15 mouse cellular contexts compared by ENCODE assay signal in the genomic region with DNA sequence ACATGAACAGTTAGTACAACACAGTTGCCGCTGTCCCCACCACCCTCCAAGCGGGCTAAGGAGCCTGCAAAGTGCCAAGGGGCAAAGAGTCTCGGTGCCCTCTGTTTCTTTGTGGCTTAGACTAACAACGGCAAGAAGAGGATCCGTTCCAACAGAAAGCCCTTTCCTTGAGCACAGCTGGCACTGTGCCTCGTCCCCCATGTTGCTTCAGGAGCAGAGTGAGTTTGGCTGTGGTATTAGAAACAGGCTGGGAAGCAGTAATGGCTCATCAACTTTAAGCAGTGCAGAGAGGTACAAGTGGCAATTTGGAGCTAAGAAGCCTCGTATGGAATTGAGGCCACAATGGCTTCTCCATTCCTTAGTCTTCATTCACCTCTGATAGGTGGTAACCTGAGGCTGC. TPM values are rescaled to one million over a fixed set of nuclear protein-coding genes. Genes with fewer than 3 reads are reported as not detected.
DNase-seq lines count a peak whose midpoint lies in the region; ATAC-seq and TF ChIP-seq lines count a peak whose summit lies in the region.
"Had no signal": no experiment of that assay in that cellular context is flagged by ENCODE, and none has a peak within 500 bp of the region (broad histone marks: within the 10 kb centered on the region; RNA-seq: fewer than 3 reads in every experiment).

No protein-coding gene starts in this region.

- no peaks in the 10 kb centered on the region for H3K36me3 ChIP-seq in hindbrain, embryonic 15.5 days
- no peaks in the 10 kb centered on the region for H3K36me3 ChIP-seq in hindbrain, embryonic 13.5 days
- no peaks in the 10 kb centered on the region for H3K36me3 ChIP-seq in lung, postnatal 0 days (ENCODE audit: insufficient read depth, low read length)
- H3K36me3 ChIP-seq: embryonic facial prominence, embryonic 13.5 days; forebrain, embryonic 12.5 days; limb, embryonic 12.5 days; liver, embryonic 15.5 days had no signal

- DNase-seq in cerebellum, postnatal 10 days, result peak; percentile 76 to 80
- DNase-seq in lung, postnatal 0 days (ENCODE audit: low spot score), result peak; percentile 27
- DNase-seq in lung, adult 18-20 months, result no peak
- DNase-seq in Patski (ENCODE audit: low read depth, low spot score), result peak; percentile 64
- no peak for DNase-seq in urinary bladder, postnatal 14 days (ENCODE audit: low spot score)
- DNase-seq: heart, adult 18-20 months; kidney, adult 9 months; thymus, postnatal 4 days had no signal

- 0 out of 2 replicates have a peak, but pooled peaks cover 3% of the 10 kb centered on the region for H3K4me1 ChIP-seq in hindbrain, embryonic 15.5 days (replicated peaks)
- peaks cover 11% of the 10 kb centered on the region; the same call in 1 of the 2 replicates for H3K4me1 ChIP-seq in hindbrain, embryonic 13.5 days (replicated peaks)
- H3K4me1 ChIP-seq in lung, postnatal 0 days (ENCODE audit: insufficient read depth, low read depth, low read length), result no peaks in the 10 kb centered on the region
- H3K4me1 ChIP-seq: liver, embryonic 15.5 days had no signal

- TF ChIP-seq EP300 in lung, postnatal 0 days (IDR thresholded peaks at IDR 0.05), result no peak

- H3K27ac ChIP-seq in hindbrain, embryonic 15.5 days (replicated peaks), result no peak overlapping the region
- no peak overlapping the region for H3K27ac ChIP-seq in hindbrain, embryonic 13.5 days
- no peak overlapping the region for H3K27ac ChIP-seq in lung, postnatal 0 days (ENCODE audit: low read length)
- H3K27ac ChIP-seq: embryonic facial prominence, embryonic 13.5 days; forebrain, embryonic 12.5 days; limb, embryonic 12.5 days; liver, embryonic 15.5 days had no signal

- H3K4me2 ChIP-seq in hindbrain, embryonic 15.5 days, result no peak overlapping the region
- no peak overlapping the region for H3K4me2 ChIP-seq in hindbrain, embryonic 13.5 days
- no peak overlapping the region for H3K4me2 ChIP-seq in lung, postnatal 0 days (replicated peaks; ENCODE audit: low read depth, low read length)
- H3K4me2 ChIP-seq: embryonic facial prominence, embryonic 13.5 days; forebrain, embryonic 12.5 days; limb, embryonic 12.5 days; liver, embryonic 15.5 days had no signal

- CTCF ChIA-PET in Patski (lab: Charles Lee), result interaction anchor here (1.2 kb wide), 1 partner anchor 78 kb away, joined by 3 read pairs; no protein-coding TSS in a partner anchor

- POLR2A ChIA-PET in Patski (lab: Charles Lee), result no interaction called here

- no peak overlapping the region for H3K9ac ChIP-seq in hindbrain, embryonic 15.5 days
- H3K9ac ChIP-seq in hindbrain, embryonic 13.5 days, result no peak overlapping the region
- no peak overlapping the region for H3K9ac ChIP-seq in lung, postnatal 0 days (replicated peaks; ENCODE audit: low read depth)
- H3K9ac ChIP-seq: embryonic facial prominence, embryonic 13.5 days; forebrain, embryonic 12.5 days; limb, embryonic 12.5 days; liver, embryonic 15.5 days had no signal

- no peak overlapping the region for H3K4me3 ChIP-seq in hindbrain, embryonic 15.5 days
- H3K4me3 ChIP-seq in hindbrain, embryonic 13.5 days, result no peak overlapping the region
- H3K4me3 ChIP-seq in lung, postnatal 0 days (ENCODE audit: low read depth, low read length), result no peak overlapping the region
- H3K4me3 ChIP-seq: embryonic facial prominence, embryonic 13.5 days; forebrain, embryonic 12.5 days; limb, embryonic 12.5 days; liver, embryonic 15.5 days had no signal

- in situ Hi-C loops in Patski (cut with MboI; ENCODE audit: low pct_unique_long_range_greater_than_20kb), result no loop called here

- no peaks in the 10 kb centered on the region for H3K9me3 ChIP-seq in hindbrain, embryonic 15.5 days
- H3K9me3 ChIP-seq in hindbrain, embryonic 13.5 days, result 0 out of 2 replicates have a peak, but pooled peaks cover 5% of the 10 kb centered on the region
- no peaks in the 10 kb centered on the region for H3K9me3 ChIP-seq in lung, postnatal 0 days (ENCODE audit: low read length)
- H3K9me3 ChIP-seq: embryonic facial prominence, embryonic 13.5 days; forebrain, embryonic 12.5 days; limb, embryonic 12.5 days; liver, embryonic 15.5 days had no signal

- no peak for TF ChIP-seq CTCF in lung, postnatal 0 days (IDR thresholded peaks at IDR 0.05)
- no peak for TF ChIP-seq CTCF in Patski (IDR thresholded peaks at IDR 0.05)

- H3K27me3 ChIP-seq in hindbrain, embryonic 15.5 days, result peaks cover 4% of the 10 kb centered on the region; the same call in 1 of the 2 replicates
- peaks cover 25% of the 10 kb centered on the region for H3K27me3 ChIP-seq in hindbrain, embryonic 13.5 days
- H3K27me3 ChIP-seq in lung, postnatal 0 days (replicated peaks; ENCODE audit: insufficient read depth, low read length), result no peaks in the 10 kb centered on the region
- no peaks in the 10 kb centered on the region for H3K27me3 ChIP-seq in Patski
- H3K27me3 ChIP-seq: embryonic facial prominence, embryonic 13.5 days; limb, embryonic 12.5 days; liver, embryonic 15.5 days had no signal

- no peak for ATAC-seq in cerebellum, adult (ENCODE audit: insufficient number of reproducible peaks, low FRiP score, low TSS enrichment)
- peak; percentile 27; the same call in 1 of the 2 replicates for ATAC-seq in hindbrain, embryonic 15.5 days (ENCODE audit: low FRiP score, low read depth)
- ATAC-seq in hindbrain, embryonic 13.5 days (ENCODE audit: low FRiP score), result no peak
- no peak for ATAC-seq in lung, postnatal 0 days
- ATAC-seq in Patski, result peak; percentile 55

- 47% methylated on average over 7 of the region's 7 CpGs for WGBS in hindbrain, embryonic 15.5 days
- WGBS in hindbrain, embryonic 13.5 days, result 62% methylated on average over 7 of the region's 7 CpGs
- 34% methylated on average over 7 of the region's 7 CpGs for WGBS in lung, postnatal 0 days

RNA-seq across cellular contexts. Expression of gene Syt6, which starts 35.9 kb away (rescaled TPM):
- 11.7 and 13.7 TPM in 2 replicates for polyA plus RNA-seq in hindbrain, embryonic 15.5 days (2015; fragmentation: Nextera tagmentation; extraction: Ambion mirVana)
- polyA plus RNA-seq in hindbrain, embryonic 13.5 days (2015; fragmentation: Nextera tagmentation; extraction: Ambion mirVana), result 11.3 and 11.8 TPM in 2 replicates
- polyA plus RNA-seq in lung, postnatal 0 days (2015; fragmentation: Nextera tagmentation; extraction: Ambion mirVana), result 2.3 and 2.9 TPM in 2 replicates
- not detected for polyA plus RNA-seq in Patski (2021)

Comparison
In these comparisons a context has a peak if more than half of its experiments do, and no peak if none do; other contexts are left out.
1. DNase-seq: peak in cerebellum, postnatal 10 days (2 of 2), lung, postnatal 0 days (single experiment) and Patski (single experiment); none in lung, adult 18-20 months (0 of 2) and urinary bladder, postnatal 14 days (single experiment).
2. ATAC-seq: peak in hindbrain, embryonic 15.5 days (single experiment) and Patski (single experiment); none in cerebellum, adult (single experiment), hindbrain, embryonic 13.5 days (single experiment) and lung, postnatal 0 days (single experiment).